Mouse (Mus musculus) E14TG2a.4 (cell line): ENCODE results near the gene Retsat.

Source experiments
- H3K27me3 ChIP-seq: 2 replicates; pipeline ENCODE4 v1.6.1; 2014; ENCODE audit warnings: low read length, control low read depth; ENCODE audit not compliant: insufficient read depth
- H3K36me3 ChIP-seq: 2 replicates; pipeline ENCODE4 v1.6.1; 2014; ENCODE audit warnings: low read length, control low read depth; ENCODE audit not compliant: insufficient read depth
- H3K4me1 ChIP-seq: replicated peaks from 2 replicates; pipeline ENCODE4 v1.6.1; 2014; ENCODE audit warnings: low read depth, low read length, control low read depth
- H3K4me3 ChIP-seq: replicated peaks from 2 replicates; pipeline ENCODE4 v1.5.1; 2014; ENCODE audit warnings: mild to moderate bottlenecking, low read length
- H3K9me3 ChIP-seq: 2 replicates; pipeline ENCODE4 v1.6.1; 2014; ENCODE audit warnings: low read length, control low read depth
- CTCF ChIP-seq: conservative IDR thresholded peaks from 2 replicates; pipeline ENCODE4 v1.5.1; 2014; ENCODE audit warnings: low read length
- NANOG ChIP-seq: IDR thresholded peaks from 2 replicates; pipeline ENCODE4 v1.6.1; 2014; ENCODE audit warnings: borderline replicate concordance, low read length, mixed read lengths
- POU5F1 ChIP-seq: IDR thresholded peaks from 2 replicates; pipeline ENCODE4 v1.6.1; 2014; ENCODE audit warnings: low read length, borderline replicate concordance

The Retsat gene

DNA sequence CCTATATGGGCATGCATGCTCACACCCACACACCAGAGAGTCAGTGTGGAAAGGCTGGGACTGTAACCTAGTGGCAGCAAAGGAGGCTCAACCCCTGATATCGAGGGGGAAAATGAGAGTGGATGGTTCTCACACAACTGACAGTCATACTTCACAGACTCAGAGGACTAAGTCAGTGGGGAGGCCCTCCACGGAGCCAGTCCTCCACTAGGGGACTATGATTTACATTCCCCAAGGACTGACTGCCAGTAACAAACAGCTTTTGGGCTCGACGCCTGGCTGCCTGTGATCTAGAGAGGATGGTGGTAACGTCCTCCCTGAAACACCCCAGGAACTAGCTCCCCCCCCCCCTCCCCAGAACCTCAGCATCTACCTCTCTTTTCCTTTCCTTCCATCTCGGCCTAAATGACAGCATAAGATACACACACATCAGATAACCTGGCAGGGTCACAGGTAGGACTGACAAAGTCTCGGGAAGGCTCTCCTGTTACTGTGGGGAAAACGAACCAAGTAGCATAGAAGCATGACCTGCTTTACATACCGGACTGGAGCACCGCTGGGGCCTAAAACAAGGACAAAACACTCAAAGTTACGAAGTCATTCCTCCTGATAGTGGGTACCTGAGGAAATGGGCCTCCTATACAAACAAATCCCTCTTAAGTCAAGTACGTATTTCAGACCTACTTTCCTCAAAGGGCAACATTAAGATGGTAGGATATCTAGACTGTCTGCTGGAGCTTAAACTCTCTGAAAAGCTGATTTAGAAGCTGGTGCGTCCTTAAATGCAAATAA is 996 bp upstream of the Retsat start:
- TF ChIP-seq NANOG (no peak), CTCF (no peak), POU5F1 (no peak)
- peak overlapping the region; percentile 82 for H3K4me3 ChIP-seq
- no peaks in the 10 kb centered on the region for H3K9me3 ChIP-seq
- peaks cover 13% of the 10 kb centered on the region; the same call in 1 of the 2 replicates for H3K36me3 ChIP-seq
- no peaks in the 10 kb centered on the region; the same call in 1 of the 2 replicates for H3K27me3 ChIP-seq
- H3K4me1 ChIP-seq: peaks cover 43% of the 10 kb centered on the region

DNA sequence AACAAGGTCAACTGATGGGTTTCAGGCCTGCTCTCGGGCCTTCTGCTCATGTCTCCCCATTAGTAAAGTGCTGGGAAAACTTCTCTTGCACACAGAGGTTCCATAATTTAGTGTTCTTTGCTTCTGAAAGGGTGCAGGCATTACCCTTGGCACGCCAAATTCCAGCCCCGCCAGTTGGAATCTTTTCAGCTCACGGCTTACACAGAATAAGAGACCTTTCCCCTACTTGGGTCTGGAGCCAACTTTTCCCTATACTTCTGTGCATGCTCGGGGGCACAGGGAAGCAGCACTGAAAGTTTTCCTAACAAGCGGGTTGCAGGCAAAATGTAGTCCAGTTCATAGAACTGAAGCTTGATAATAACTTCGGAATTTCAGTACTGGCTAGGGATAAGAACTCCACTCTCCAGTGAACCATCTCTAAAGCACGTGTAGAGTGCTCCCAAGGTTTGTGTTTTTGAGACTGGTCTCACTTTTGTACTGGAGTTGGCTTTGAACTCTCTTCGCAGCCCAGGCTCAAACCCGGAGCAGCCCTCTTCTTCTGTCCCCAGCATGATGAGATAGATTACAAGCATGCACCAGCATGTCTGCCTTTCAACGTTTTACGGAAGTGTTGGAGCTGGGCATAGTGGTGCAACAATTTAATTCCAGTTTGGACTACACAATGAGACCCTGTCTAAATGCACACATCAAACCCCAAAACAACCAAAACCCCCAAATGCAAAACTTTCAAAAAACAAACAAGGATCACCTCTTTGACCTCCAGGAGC is 699 bp downstream of the Retsat start:
- no peaks in the 10 kb centered on the region; the same call in 1 of the 2 replicates for H3K27me3 ChIP-seq
- peak overlapping the region; percentile 82 for H3K4me3 ChIP-seq
- peaks cover 42% of the 10 kb centered on the region for H3K4me1 ChIP-seq
- H3K9me3 ChIP-seq: no peaks in the 10 kb centered on the region
- peaks cover 30% of the 10 kb centered on the region for H3K36me3 ChIP-seq
- TF ChIP-seq NANOG (no peak), POU5F1 (no peak), CTCF (no peak)

DNA sequence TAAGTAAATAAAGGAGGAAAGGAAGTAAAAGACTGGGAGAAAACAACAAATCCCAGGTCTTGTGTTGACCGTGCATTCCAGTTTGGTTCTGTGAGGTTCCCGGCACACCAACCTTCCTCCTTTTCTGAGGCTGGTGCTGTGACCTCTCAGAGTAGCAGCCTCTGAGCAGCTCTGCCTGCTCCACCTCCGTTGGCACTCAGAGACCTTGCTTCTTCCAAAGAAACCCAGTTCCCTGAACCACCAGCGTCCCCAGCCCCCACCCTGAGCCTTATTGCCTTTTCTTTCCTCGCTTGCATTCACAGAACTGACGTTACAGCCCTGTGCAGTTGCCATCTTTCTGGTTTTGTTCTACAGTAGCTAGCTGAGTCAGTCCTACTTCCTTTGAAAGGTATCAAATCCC is 1.9 kb downstream of the Retsat start:
- TF ChIP-seq NANOG: no peak
- no peak for TF ChIP-seq POU5F1
- TF ChIP-seq CTCF: no peak
- Histone ChIP-seq H3K27me3 (no peaks in the 10 kb centered on the region; the same call in 1 of the 2 replicates), H3K36me3 (peaks cover 37% of the 10 kb centered on the region), H3K4me1 (peaks cover 48% of the 10 kb centered on the region), H3K4me3 (no peak overlapping the region), H3K9me3 (no peaks in the 10 kb centered on the region)

DNA sequence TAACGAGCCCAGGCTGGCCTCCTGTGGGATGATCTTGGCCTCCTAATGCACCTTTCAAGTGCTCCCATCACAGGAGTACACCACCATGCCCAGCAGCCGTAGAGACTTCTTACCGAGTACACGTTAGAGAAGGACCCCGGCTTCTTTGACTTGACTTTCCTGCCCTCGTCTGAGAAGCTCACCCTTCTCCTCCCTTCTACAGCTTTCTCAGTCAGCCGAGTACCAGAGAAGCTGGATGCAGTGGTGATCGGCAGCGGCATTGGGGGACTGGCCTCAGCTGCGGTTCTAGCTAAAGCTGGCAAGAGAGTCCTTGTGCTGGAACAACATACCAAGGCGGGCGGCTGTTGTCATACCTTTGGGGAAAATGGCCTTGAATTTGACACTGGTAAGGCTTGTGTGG is 2.5 kb downstream of the Retsat start:
- peaks cover 43% of the 10 kb centered on the region for H3K36me3 ChIP-seq
- TF ChIP-seq POU5F1: no peak
- TF ChIP-seq NANOG: no peak
- no peak for TF ChIP-seq CTCF
- no peaks in the 10 kb centered on the region for H3K9me3 ChIP-seq
- no peaks in the 10 kb centered on the region; the same call in 1 of the 2 replicates for H3K27me3 ChIP-seq
- no peak overlapping the region for H3K4me3 ChIP-seq
- peaks cover 48% of the 10 kb centered on the region for H3K4me1 ChIP-seq

DNA sequence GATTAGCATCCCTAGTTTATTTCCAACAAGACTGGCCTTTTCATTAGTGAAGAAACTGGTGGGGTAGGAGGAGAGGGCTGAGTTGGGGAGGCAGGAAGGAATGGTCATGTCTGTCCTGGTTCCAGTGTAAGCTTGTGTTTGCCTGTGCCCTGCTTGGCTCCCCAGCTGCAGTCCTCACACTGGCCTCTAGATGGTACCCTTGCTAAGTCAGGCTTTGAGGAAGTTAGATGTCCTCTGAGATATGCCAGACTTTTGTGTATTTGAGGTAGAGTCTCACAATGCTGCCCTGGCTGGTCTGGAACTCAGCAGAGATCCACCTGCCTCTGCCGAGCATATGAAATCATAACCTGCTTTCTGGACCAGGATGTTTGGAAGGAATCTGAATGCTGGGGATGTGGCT is 3.5 kb downstream of the Retsat start:
- Histone ChIP-seq H3K4me1 (peaks cover 48% of the 10 kb centered on the region), H3K36me3 (peaks cover 52% of the 10 kb centered on the region), H3K27me3 (no peaks in the 10 kb centered on the region; the same call in 1 of the 2 replicates), H3K4me3 (no peak overlapping the region), H3K9me3 (no peaks in the 10 kb centered on the region)
- TF ChIP-seq NANOG (no peak), CTCF (peak; percentile 96)

DNA sequence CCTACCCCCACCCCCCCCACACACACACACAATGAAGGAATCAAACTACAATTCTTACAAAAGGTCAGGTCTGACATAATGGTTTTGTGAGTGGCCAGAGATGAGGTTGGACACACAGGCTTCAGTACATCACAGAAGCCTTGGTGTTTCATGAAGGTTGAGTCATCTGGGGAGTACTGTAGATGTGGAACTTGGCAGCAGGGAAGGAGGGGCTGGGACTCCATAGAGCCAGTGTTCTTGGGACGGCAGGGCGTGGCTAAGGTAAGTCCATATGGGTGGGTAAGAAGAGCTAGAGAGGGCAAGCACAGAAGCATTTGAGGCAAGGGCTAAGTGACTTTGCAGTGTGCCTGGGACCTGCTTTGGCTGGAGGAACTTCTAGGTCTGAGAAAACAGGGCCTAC is 5.8 kb downstream of the Retsat start:
- TF ChIP-seq POU5F1 (no peak), NANOG (no peak), CTCF (no peak)
- peaks cover 29% of the 10 kb centered on the region for H3K4me1 ChIP-seq

DNA sequence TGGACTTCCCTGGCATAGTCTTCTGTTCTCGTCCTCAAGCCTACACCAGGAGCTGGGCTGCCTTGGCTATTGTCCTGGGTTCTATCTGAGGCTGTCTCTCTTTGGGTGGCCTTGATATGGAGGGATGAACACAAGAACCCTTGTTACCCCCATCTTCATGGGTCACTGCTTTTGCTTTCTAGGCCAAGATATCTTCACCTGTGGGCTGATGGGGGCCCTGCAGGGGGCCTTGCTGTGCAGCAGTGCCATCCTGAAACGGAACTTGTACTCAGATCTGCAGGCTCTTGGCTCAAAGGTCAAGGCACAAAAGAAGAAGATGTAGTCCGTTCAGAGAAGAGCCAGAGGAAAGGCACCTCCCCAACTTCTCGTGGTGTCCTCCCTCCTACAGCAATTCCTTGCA is 8.8 kb downstream of the Retsat start:
- no peaks in the 10 kb centered on the region for H3K27me3 ChIP-seq
- no peak overlapping the region for H3K4me3 ChIP-seq
- peaks cover 98% of the 10 kb centered on the region for H3K36me3 ChIP-seq
- no peak for TF ChIP-seq CTCF
- TF ChIP-seq NANOG: no peak
- no peak for TF ChIP-seq POU5F1
- peaks cover 7% of the 10 kb centered on the region; the same call in 1 of the 2 replicates for H3K4me1 ChIP-seq
- H3K9me3 ChIP-seq: no peaks in the 10 kb centered on the region

More for the DNA sequence above, 5.8 kb downstream of the Retsat start:
- no peaks in the 10 kb centered on the region for H3K27me3 ChIP-seq
- no peak overlapping the region for H3K4me3 ChIP-seq
- H3K36me3 ChIP-seq: peaks cover 74% of the 10 kb centered on the region
- H3K9me3 ChIP-seq: no peaks in the 10 kb centered on the region

DNA sequence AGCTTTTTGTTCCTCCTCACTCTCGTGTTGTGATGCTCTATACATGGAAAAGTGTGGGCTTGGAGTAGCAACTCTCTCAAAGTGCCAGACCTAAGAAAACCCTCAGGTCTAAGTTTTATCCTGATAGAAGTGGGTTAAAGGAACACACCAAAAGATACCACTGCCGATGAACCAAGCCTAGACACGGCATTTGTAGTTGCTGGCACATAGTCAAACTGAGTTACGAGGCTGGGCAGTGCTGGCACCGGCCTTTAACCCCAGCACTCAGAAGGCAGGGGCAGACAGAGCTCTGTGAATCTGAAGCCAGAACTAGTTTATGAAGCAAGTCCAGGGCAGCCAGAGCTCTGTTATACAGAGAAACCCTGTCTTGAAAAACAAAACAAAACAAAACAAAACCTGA is 9.4 kb downstream of the Retsat start:
- Histone ChIP-seq H3K36me3 (peaks cover 97% of the 10 kb centered on the region), H3K9me3 (no peaks in the 10 kb centered on the region), H3K27me3 (no peaks in the 10 kb centered on the region), H3K4me3 (no peak overlapping the region), H3K4me1 (peaks cover 7% of the 10 kb centered on the region; the same call in 1 of the 2 replicates)
- TF ChIP-seq POU5F1: no peak
- TF ChIP-seq NANOG: no peak
- TF ChIP-seq CTCF: no peak
